Mouse (Mus musculus): ENCODE measurements around the gene Ust. TPM values are rescaled to one million over a fixed set of nuclear protein-coding genes. Genes with fewer than 3 reads are reported as not detected.

The Ust gene
- 1.4 TPM for polyA plus RNA-seq (2014; fragmentation: Illumina TruSeq; extraction: RNeasy Lipid Tissue Mini Kit (QIAGEN cat#74804); ENCODE audit: low read depth, low replicate concordance)

GRCm38 (mm10) chr10:8518141-8519013 lies at the start of gene Ust:
Ust (minus strand) TSS chr10:8518825.

